Mouse (Mus musculus): ENCODE results near the gene Arl5b.

DNA sequence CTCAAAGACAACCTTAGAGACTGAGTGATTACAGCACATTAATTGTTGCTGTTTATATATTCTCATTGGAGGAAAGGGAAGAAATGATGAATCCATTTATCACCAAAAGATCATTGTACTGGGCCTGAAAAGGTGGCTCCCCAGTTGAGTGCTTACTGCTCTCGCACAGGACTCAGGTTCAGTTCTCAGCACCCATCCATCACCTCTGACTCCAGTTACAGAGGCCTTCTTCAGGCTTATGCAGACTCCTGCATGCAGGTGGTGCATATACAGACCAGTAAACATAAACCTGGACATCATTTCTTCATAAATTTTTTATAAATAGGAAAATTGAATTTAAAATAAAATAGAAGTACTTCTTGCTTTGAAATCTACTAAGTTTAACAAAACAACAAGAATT lies 41.1 kb upstream of the Arl5b start:
- TF ChIP-seq CTCF (IDR thresholded peaks at IDR 0.05; ENCODE audit: low read depth, low read length), result no peak
- TF ChIP-seq GATA1 (IDR thresholded peaks at IDR 0.05; ENCODE audit: borderline replicate concordance, low read length), result no peak
- TF ChIP-seq GATA2 (IDR thresholded peaks at IDR 0.05; ENCODE audit: borderline replicate concordance, low read depth, low read length), result no peak
